Mouse (Mus musculus) megakaryocyte, embryonic 14.5 days (primary cell): ENCODE results near the gene Tcp1.

Experiments
- FLI1 ChIP-seq: IDR thresholded peaks from 2 replicates; pipeline ENCODE4 v1.6.1; 2012; ENCODE audit warnings: low read length, inconsistent platforms, mixed read lengths
- GATA1 ChIP-seq: IDR thresholded peaks from 3 replicates; pipeline ENCODE4 v1.6.1; 2012; ENCODE audit warnings: mixed read lengths, low read length, inconsistent platforms, borderline replicate concordance

DNA sequence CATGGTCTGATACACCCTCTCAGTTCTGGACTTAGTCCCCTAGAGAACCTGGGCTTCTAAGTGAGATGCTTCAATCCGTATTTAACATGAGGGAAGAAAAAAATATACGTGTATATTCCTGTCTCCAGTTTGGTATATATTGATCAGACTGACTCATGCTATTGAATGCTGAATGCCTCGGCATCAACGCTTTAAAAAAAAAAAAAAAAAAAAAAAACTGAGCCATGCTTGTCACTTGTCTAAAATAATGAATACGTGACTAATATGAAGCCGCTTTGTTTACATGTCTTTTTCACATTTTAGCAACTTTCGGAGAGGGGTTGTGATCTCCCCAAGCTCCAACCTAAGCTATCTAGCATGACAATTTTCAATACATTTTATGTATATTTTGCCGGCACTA is 5.1 kb upstream of the Tcp1 start:
- TF ChIP-seq GATA1 = no peak
- TF ChIP-seq FLI1 = no peak
